Mouse (Mus musculus) kidney, adult 2 months (tissue): ENCODE measurements around the gene Pet117.

Experiments used
- CTCF ChIP-seq: fragments of 200-500 bp; conservative IDR thresholded peaks from 2 replicates; pipeline ENCODE4 v1.5.1; 2011; ENCODE audit warnings: low read depth, mild to moderate bottlenecking, control low read depth, low read length, moderate library complexity, mixed read lengths; ENCODE audit not compliant: insufficient read depth, insufficient read length
- POLR2A ChIP-seq: fragments of 200-500 bp; IDR thresholded peaks from one replicate; pipeline ENCODE4 v1.6.1; 2011; ENCODE audit warnings: low read depth, low read length, control low read depth

GRCm38 (mm10) chr2:144330352-144330959, 38.3 kb upstream of the Pet117 start:
- no peak for TF ChIP-seq CTCF
- TF ChIP-seq POLR2A = no peak
